ENCODE assay signal across 23 mouse cellular contexts in genomic region chr9:99853356-99853755, GRCm38 (mm10). TPM values are rescaled to one million over a fixed set of nuclear protein-coding genes. Genes with fewer than 3 reads are reported as not detected.
"Had no signal": no experiment of that assay in that cellular context is flagged by ENCODE, and none has a peak within 500 bp of the region (broad histone marks: within the 10 kb centered on the region; RNA-seq: fewer than 3 reads in every experiment).

No protein-coding gene starts in this region.

- H3K4me2 ChIP-seq: neural tube, embryonic 13.5 days; neural tube, embryonic 15.5 days; stomach, embryonic 15.5 days had no signal

- DNase-seq: retina, postnatal 1 day; right cerebral cortex, adult 18-20 months; right cerebral cortex, postnatal 14 days; right cerebral cortex, postnatal 25 days; right cerebral cortex, postnatal 4 days; spleen, adult 18-20 months; thymus, adult 18-20 months; thymus, adult 2 months; thymus, postnatal 14 days; thymus, postnatal 25 days; thymus, postnatal 36 days; thymus, postnatal 4 days had no signal

- H3K4me1 ChIP-seq: neural tube, embryonic 13.5 days; neural tube, embryonic 15.5 days; stomach, embryonic 15.5 days had no signal

- H3K9me3 ChIP-seq: neural tube, embryonic 13.5 days; neural tube, embryonic 15.5 days; stomach, embryonic 15.5 days had no signal

- H3K27me3 ChIP-seq: stomach, embryonic 15.5 days had no signal

- H3K9ac ChIP-seq: neural tube, embryonic 13.5 days; neural tube, embryonic 15.5 days; stomach, embryonic 15.5 days had no signal

- H3K36me3 ChIP-seq: neural tube, embryonic 13.5 days; neural tube, embryonic 15.5 days; stomach, embryonic 15.5 days had no signal

- H3K4me3 ChIP-seq: neural tube, embryonic 13.5 days; neural tube, embryonic 15.5 days; stomach, embryonic 15.5 days had no signal

- H3K27ac ChIP-seq: neural tube, embryonic 13.5 days; neural tube, embryonic 15.5 days; stomach, embryonic 15.5 days; stomach, postnatal 0 days had no signal

RNA-seq across cellular contexts. Expression of gene Sox14, which starts 22.6 kb away (rescaled TPM):
- total RNA-seq: neutrophil, adult 5-6 weeks had no signal
- polyA plus RNA-seq: small intestine, adult 2 months; spleen, adult 2 months; stomach, embryonic 14.5 days; stomach, embryonic 16.5 days; stomach, postnatal 0 days; thymus, postnatal 0 days; urinary bladder, adult 2 months had no signal
